Mouse (Mus musculus) forebrain, postnatal 0 days (tissue): ENCODE measurements at regions not wholly inside any gene's neighbourhood (a gene's known extent, or its start where the extent isn't known, plus 50 kb on each side); places are given as distances from the start of the nearest gene placed in this dataset.

Experiments
- ATAC-seq: fragments of 200-750 bp; cut with Nextera tagmentation; 2 replicates; pipeline ENCODE4 v1.8.0; 2017; ENCODE audit warnings: mild to moderate bottlenecking, moderate library complexity
- DNase-seq: peaks from one replicate; pipeline ENCODE4 v3.0.0-alpha.2; 2015
- H3K27ac ChIP-seq: fragments of 300-500 bp; sonication (generic); 2 replicates; pipeline ENCODE4 v1.5.1; 2014; ENCODE audit warnings: low read depth, mild to moderate bottlenecking, antibody characterized with exemption, low read length, moderate library complexity, mixed read lengths
- H3K27me3 ChIP-seq: fragments of 300-500 bp; sonication (generic); 2 replicates; pipeline ENCODE4 v1.6.1; 2014; ENCODE audit warnings: mild to moderate bottlenecking, low read length, mixed read lengths; ENCODE audit not compliant: insufficient read depth
- H3K36me3 ChIP-seq: fragments of 300-500 bp; sonication (generic); 2 replicates; pipeline ENCODE4 v1.6.1; 2014; ENCODE audit warnings: mild to moderate bottlenecking, moderate library complexity; ENCODE audit not compliant: insufficient read depth
- H3K4me1 ChIP-seq: fragments of 300-500 bp; sonication (generic); 2 replicates; pipeline ENCODE4 v1.6.1; 2014; ENCODE audit warnings: antibody characterized with exemption; ENCODE audit not compliant: insufficient read depth
- H3K4me2 ChIP-seq: fragments of 300-500 bp; sonication (generic); 2 replicates; pipeline ENCODE4 v1.6.1; 2014; ENCODE audit warnings: low read depth, mild to moderate bottlenecking, moderate library complexity
- H3K4me3 ChIP-seq: fragments of 300-500 bp; sonication (generic); 2 replicates; pipeline ENCODE4 v1.5.1; 2014; ENCODE audit warnings: low read depth, low read length, mixed read lengths
- H3K9ac ChIP-seq: fragments of 300-500 bp; sonication (generic); 2 replicates; pipeline ENCODE4 v1.6.1; 2014; ENCODE audit warnings: mild to moderate bottlenecking
- H3K9me3 ChIP-seq: fragments of 300-500 bp; sonication (generic); 2 replicates; pipeline ENCODE4 v1.6.1; 2016; ENCODE audit warnings: low read length
- CTCF ChIP-seq: sonication (generic); IDR thresholded peaks from 2 replicates; pipeline ENCODE4 v1.5.1; 2016; ENCODE audit warnings: antibody characterized with exemption, control low read depth, low read depth
- WGBS: fragments of 180-500 bp; shearing (Covaris S2); extraction: QIAGEN DNeasy Blood & Tissue Kit; methylation state at CpG from one replicate; pipeline ENCODE4 v1.1.7; 2014; 5-methylcytosine and 5-hydroxymethylcytosine counted together

- no peak for ATAC-seq
- no peak for DNase-seq
- no peak overlapping the region for H3K4me2 ChIP-seq
Measured at GRCm38 (mm10) chr17:44373744-44374456, 185.5 kb downstream of the Clic5 start.

DNA sequence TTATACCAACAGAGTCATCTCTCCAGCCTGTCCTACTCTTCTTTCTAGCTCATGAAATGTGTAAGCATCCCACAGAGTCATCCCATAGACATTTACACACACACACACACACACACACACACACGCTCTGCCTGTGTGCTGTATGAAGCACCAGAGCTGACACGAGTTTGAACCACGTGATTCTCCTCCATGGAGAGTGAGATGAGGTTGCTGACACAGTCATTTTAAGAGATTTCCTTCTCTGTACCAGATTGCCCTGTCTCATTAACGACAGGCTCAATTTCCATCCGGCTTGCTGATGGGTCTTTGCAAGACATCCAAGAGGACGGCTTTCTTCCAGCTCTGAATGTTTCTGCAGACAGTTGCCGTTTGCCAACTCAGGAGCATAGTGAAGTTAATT is 190.0 kb downstream of the Clic5 start:
- Histone ChIP-seq H3K4me2 (no peak overlapping the region), H3K9ac (no peak overlapping the region), H3K36me3 (no peaks in the 10 kb centered on the region), H3K27ac (no peak overlapping the region), H3K27me3 (no peaks in the 10 kb centered on the region), H3K4me1 (no peaks in the 10 kb centered on the region), H3K9me3 (no peaks in the 10 kb centered on the region), H3K4me3 (no peak overlapping the region)
- ATAC-seq = peak; percentile 87
- 51% methylated on average over 7 of the region's 7 CpGs for WGBS
- DNase-seq = peak; percentile 23
- TF ChIP-seq CTCF = no peak

More at GRCm38 (mm10) chr17:44373744-44374456, 185.5 kb downstream of the Clic5 start:
- no peak for TF ChIP-seq CTCF
- H3K36me3 ChIP-seq = no peaks in the 10 kb centered on the region
- no peak overlapping the region for H3K27ac ChIP-seq
- no peaks in the 10 kb centered on the region for H3K27me3 ChIP-seq
- 77% methylated on average over 8 of the region's 8 CpGs for WGBS
- no peak overlapping the region for H3K4me3 ChIP-seq
- H3K9me3 ChIP-seq = no peaks in the 10 kb centered on the region
- no peaks in the 10 kb centered on the region for H3K4me1 ChIP-seq
- no peak overlapping the region for H3K9ac ChIP-seq

GRCm38 (mm10) chr17:44388916-44389315 is 200.5 kb downstream of the Clic5 start:
- H3K9me3 ChIP-seq = no peaks in the 10 kb centered on the region
- no peaks in the 10 kb centered on the region for H3K36me3 ChIP-seq
- H3K4me2 ChIP-seq = no peak overlapping the region
- H3K27me3 ChIP-seq = peaks cover 8% of the 10 kb centered on the region
- DNase-seq = no peak
- H3K4me3 ChIP-seq = no peak overlapping the region
- 93% methylated on average over 2 of the region's 2 CpGs for WGBS
- H3K27ac ChIP-seq = no peak overlapping the region
- no peak for TF ChIP-seq CTCF
- no peaks in the 10 kb centered on the region for H3K4me1 ChIP-seq
- ATAC-seq = no peak
- H3K9ac ChIP-seq = no peak overlapping the region

DNA sequence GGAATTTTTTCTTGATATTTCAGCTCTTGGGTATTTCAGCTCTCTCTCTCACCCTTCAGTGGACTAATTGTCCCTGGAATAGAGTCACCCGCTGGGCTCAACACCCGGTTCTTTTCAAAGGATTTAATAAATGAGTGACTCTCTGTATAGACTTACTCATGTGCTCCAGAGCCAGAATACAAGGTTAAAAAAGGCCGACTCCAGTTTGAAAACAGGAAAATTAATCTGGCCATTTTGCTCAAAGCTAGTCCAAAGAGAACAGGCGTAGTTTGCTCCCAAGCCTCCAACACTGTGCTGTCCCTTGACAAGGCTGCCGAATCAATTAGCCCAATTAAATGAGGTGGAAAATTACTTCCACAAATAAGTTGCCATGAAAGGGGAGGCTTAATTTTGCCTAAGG is 209.4 kb downstream of the Clic5 start:
- Histone ChIP-seq H3K4me3 (no peak overlapping the region), H3K9me3 (no peaks in the 10 kb centered on the region), H3K36me3 (no peaks in the 10 kb centered on the region), H3K4me1 (0 out of 2 replicates have a peak, but pooled peaks cover 3% of the 10 kb centered on the region), H3K27ac (no peak overlapping the region), H3K4me2 (no peak overlapping the region), H3K9ac (no peak overlapping the region), H3K27me3 (peaks cover 33% of the 10 kb centered on the region)
- 7% methylated on average over 5 of the region's 5 CpGs for WGBS
- ATAC-seq (0 out of 2 replicates have a peak, but pooled peaks have one; percentile 34), DNase-seq (no peak)
- TF ChIP-seq CTCF = no peak

DNA sequence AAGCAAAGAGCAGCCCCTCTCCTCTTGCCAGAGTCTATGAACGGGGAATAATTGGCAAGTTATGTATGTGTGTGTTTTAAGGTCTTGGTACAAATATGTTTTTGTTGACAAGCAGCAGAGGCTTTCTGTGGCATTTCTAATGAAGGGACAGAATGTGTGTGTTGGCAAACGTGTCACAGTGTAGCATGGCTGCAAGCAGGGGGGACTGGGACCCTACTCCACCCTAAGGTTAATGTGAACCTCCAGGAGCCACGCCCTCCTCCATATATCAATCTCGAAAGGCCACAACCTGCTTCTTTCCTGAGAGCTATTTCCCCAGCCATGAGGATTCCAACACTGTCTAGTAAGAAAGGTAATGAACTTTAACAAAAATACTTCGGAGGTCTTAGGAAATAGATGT is 209.8 kb downstream of the Clic5 start:
- no peak for TF ChIP-seq CTCF
- no peak overlapping the region for H3K9ac ChIP-seq
- no peak overlapping the region for H3K27ac ChIP-seq
- DNase-seq (no peak), ATAC-seq (no peak)
- WGBS = 35% methylated on average over 5 of the region's 5 CpGs
- H3K9me3 ChIP-seq = no peaks in the 10 kb centered on the region
- no peaks in the 10 kb centered on the region for H3K36me3 ChIP-seq
- H3K27me3 ChIP-seq = peaks cover 33% of the 10 kb centered on the region
- H3K4me3 ChIP-seq = no peak overlapping the region
- no peak overlapping the region for H3K4me2 ChIP-seq
- H3K4me1 ChIP-seq = 0 out of 2 replicates have a peak, but pooled peaks cover 3% of the 10 kb centered on the region

GRCm38 (mm10) chr17:44404923-44405322 is 216.5 kb downstream of the Clic5 start:
- Histone ChIP-seq H3K9me3 (no peaks in the 10 kb centered on the region), H3K27ac (no peak overlapping the region), H3K9ac (no peak overlapping the region), H3K36me3 (no peaks in the 10 kb centered on the region), H3K27me3 (peaks cover 14% of the 10 kb centered on the region), H3K4me1 (no peaks in the 10 kb centered on the region), H3K4me2 (no peak overlapping the region), H3K4me3 (no peak overlapping the region)
- ATAC-seq = no peak
- TF ChIP-seq CTCF = no peak
- 92% methylated on average over 6 of the region's 6 CpGs for WGBS
- DNase-seq = no peak

DNA sequence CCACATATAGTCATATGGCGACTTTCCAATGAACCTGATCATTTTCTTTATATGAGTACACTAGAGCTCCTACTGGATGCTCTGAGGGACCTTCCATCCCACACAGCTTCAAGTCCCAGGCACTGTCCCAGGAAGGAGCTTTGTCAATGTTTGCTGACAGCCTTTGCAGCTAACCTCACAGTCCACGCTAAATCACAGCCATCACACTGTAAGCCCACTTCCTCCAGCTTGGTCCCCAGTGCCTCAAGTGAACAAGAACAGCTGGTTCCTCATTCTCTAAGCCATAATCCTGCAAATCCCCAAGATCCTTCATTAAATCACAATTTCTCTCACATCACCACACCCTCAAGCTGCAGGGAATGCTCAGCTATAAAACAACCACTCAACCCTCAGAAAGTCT is 222.6 kb downstream of the Clic5 start:
- no peaks in the 10 kb centered on the region for H3K4me1 ChIP-seq
- no peak for TF ChIP-seq CTCF
- 0 out of 2 replicates have a peak, but pooled peaks cover 6% of the 10 kb centered on the region for H3K27me3 ChIP-seq
- WGBS = 76% methylated on average over 2 of the region's 2 CpGs
- H3K4me3 ChIP-seq = no peak overlapping the region
- no peaks in the 10 kb centered on the region for H3K9me3 ChIP-seq
- H3K36me3 ChIP-seq = no peaks in the 10 kb centered on the region
- no peak overlapping the region for H3K9ac ChIP-seq
- H3K4me2 ChIP-seq = no peak overlapping the region
- DNase-seq = no peak
- no peak for ATAC-seq
- H3K27ac ChIP-seq = no peak overlapping the region
